In the genomic region with DNA sequence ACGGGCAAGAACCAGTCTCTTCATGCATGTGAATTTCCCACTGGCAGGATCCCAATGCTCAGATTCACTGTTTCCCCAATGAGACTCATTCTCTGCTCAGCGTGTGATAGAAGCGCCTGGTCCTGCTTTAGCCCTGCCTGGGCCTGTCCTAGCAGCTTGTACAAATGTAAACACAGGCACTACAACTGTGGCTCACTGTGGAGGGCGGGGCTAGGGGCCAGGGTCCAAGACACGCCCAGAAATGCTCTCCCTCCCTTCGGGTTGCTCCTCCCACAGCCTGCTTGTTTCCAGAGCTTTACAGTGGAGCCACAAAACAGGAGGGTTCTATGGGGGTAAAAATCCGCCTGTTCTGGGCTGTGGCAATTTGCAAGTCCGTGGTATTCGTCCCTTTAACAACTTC, we compare ENCODE assay signal across 8 mouse cellular contexts.
DNase-seq lines count a peak whose midpoint lies in the region; ATAC-seq lines count a peak whose summit lies in the region.

No protein-coding gene starts in this region.

- H3K9me3 ChIP-seq in intestine, embryonic 15.5 days = no peaks in the 10 kb centered on the region
- no peaks in the 10 kb centered on the region for H3K9me3 ChIP-seq in liver, embryonic 15.5 days (replicated peaks)
- no peaks in the 10 kb centered on the region for H3K9me3 ChIP-seq in neural tube, embryonic 13.5 days

- H3K4me2 ChIP-seq in intestine, embryonic 15.5 days (replicated peaks) = no peak overlapping the region; the same call in 1 of the 2 replicates
- H3K4me2 ChIP-seq in liver, embryonic 15.5 days = no peak overlapping the region
- no peak overlapping the region for H3K4me2 ChIP-seq in neural tube, embryonic 13.5 days

- H3K4me3 ChIP-seq in intestine, embryonic 15.5 days (replicated peaks) = no peak overlapping the region
- H3K4me3 ChIP-seq in liver, embryonic 15.5 days (replicated peaks) = no peak overlapping the region
- no peak overlapping the region for H3K4me3 ChIP-seq in neural tube, embryonic 13.5 days

- WGBS in intestine, embryonic 15.5 days = 14% methylated on average over 9 of the region's 9 CpGs
- WGBS in liver, embryonic 15.5 days (ENCODE audit: insufficient replicate concordance) = 15% methylated on average over 9 of the region's 9 CpGs
- 22% methylated on average over 9 of the region's 9 CpGs for WGBS in neural tube, embryonic 13.5 days

- peak overlapping the region; percentile 33 for H3K27ac ChIP-seq in intestine, embryonic 15.5 days
- H3K27ac ChIP-seq in liver, embryonic 15.5 days (replicated peaks) = no peak overlapping the region
- H3K27ac ChIP-seq in neural tube, embryonic 13.5 days (replicated peaks) = 0 out of 2 replicates have a peak overlapping the region, but pooled peaks have one; percentile 18

- peaks cover 26% of the 10 kb centered on the region for H3K4me1 ChIP-seq in intestine, embryonic 15.5 days (replicated peaks)
- H3K4me1 ChIP-seq in liver, embryonic 15.5 days (replicated peaks) = peaks cover 24% of the 10 kb centered on the region
- H3K4me1 ChIP-seq in neural tube, embryonic 13.5 days (replicated peaks) = peaks cover 31% of the 10 kb centered on the region

- peak; percentile 53 for DNase-seq in CD4-positive, CD25-positive, alpha-beta regulatory T cell, adult 2 months (ENCODE audit: low read depth, low spot score)
- peak; percentile 70 to 83 for DNase-seq in cerebellum, postnatal 10 days
- peak; percentile 42 for DNase-seq in gastrocnemius, postnatal 25 days
- peak; percentile 86 for DNase-seq in urinary bladder, postnatal 36 days (ENCODE audit: low spot score in 2 of 2)

- no peaks in the 10 kb centered on the region for H3K36me3 ChIP-seq in intestine, embryonic 15.5 days
- H3K36me3 ChIP-seq in liver, embryonic 15.5 days (replicated peaks) = no peaks in the 10 kb centered on the region
- H3K36me3 ChIP-seq in neural tube, embryonic 13.5 days = no peaks in the 10 kb centered on the region

- no peak for ATAC-seq in CD4-positive, CD25-positive, alpha-beta regulatory T cell, adult 4 months
- peak; percentile 97 for ATAC-seq in intestine, embryonic 15.5 days
- peak; percentile 84 for ATAC-seq in liver, embryonic 15.5 days (ENCODE audit: insufficient read depth)
- peak; percentile 93 for ATAC-seq in neural tube, embryonic 13.5 days (ENCODE audit: low read depth)

- no peaks in the 10 kb centered on the region for H3K27me3 ChIP-seq in intestine, embryonic 15.5 days (replicated peaks)
- H3K27me3 ChIP-seq in liver, embryonic 15.5 days = no peaks in the 10 kb centered on the region
- no peaks in the 10 kb centered on the region for H3K27me3 ChIP-seq in neural tube, embryonic 13.5 days

- H3K9ac ChIP-seq in intestine, embryonic 15.5 days = no peak overlapping the region
- no peak overlapping the region for H3K9ac ChIP-seq in liver, embryonic 15.5 days
- H3K9ac ChIP-seq in neural tube, embryonic 13.5 days = no peak overlapping the region
